Mouse (Mus musculus) adipocyte (in vitro differentiated cells): ENCODE data around the gene Cdkal1.

Experiments used
- DNase-seq: peaks from one replicate; pipeline ENCODE4 v3.0.0-alpha.2; 2016; ENCODE audit warnings: low spot score

The Cdkal1 gene

GRCm38 (mm10) chr13:29580009-29580408 is 275.5 kb downstream of the Cdkal1 start:
- DNase-seq, result no peak

DNA sequence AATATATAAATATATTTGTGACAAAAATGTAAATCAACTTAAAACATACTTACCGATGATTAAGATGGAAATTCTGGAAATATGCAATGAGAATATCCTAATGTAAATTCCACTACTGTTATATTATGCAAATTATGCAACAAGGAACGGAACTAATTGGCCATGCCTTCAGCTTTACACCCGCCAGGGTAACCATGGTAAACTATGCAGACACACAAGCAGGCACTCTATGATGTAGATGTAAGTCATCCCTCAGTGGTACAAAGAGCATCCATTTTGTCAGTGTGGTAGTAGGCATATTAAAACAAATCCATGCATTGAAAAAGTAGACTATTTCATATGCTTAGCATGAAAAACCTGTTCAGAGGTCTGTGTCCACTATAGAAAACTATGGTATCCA is 276.9 kb downstream of the Cdkal1 start:
- DNase-seq, result no peak

GRCm38 (mm10) chr13:29574784-29575183 is 280.7 kb downstream of the Cdkal1 start:
- DNase-seq, result no peak

DNA sequence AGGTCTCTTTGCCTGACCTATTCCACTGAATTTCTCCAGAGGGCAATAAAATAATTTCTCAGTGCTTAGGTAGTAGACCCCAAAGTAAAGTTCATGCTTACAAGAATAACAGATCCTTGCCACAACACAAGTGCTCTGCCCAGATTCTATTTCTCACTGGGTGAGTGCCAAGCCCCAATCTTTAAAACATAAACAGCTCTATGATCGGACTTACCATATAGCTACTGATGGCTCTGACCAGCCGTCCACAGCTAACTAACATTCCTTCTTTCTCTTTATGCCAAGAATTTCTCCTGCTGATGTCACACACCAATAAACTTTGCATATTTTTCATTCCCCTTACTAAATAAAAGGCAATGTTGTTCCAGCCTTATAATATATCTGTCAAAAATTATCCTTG is 283.0 kb downstream of the Cdkal1 start:
- DNase-seq, result no peak

GRCm38 (mm10) chr13:29565710-29566109 is 289.8 kb downstream of the Cdkal1 start:
- no peak for DNase-seq

GRCm38 (mm10) chr13:29559188-29559587 is 296.3 kb downstream of the Cdkal1 start:
- DNase-seq, result no peak

DNA sequence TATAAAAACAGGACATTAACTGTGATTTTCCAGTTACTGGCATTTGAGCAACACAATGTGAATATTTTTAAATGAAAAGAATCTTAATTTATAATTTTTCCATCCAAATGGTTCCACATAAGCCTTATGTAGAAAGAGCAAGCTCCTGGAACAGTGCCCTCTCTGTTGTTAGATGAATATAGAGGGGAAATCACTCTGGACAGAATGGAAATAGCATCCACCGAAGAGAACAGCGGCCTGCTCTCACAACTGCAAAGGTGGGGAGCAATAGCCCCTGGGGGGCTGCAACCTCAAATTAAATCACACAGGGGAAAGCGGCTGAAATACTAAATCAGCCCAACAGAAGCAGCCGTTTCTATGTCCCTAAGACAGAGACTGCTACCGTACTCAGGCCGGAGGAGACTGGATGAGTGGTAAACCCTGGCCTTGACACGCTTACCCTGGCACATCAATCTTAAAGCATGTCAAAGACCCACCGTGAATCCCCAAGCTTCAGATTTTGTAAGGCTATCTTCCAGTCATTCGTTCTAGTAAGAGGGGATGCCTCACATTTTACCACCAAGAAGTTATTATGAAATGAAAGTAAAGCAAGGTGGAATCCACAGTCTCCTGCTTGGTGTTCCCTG is 300.2 kb downstream of the Cdkal1 start:
- no peak for DNase-seq

- DNase-seq, result no peak
Measured at GRCm38 (mm10) chr13:29553792-29554191, 301.7 kb downstream of the Cdkal1 start.

- no peak for DNase-seq
Measured at GRCm38 (mm10) chr13:29552322-29552870, 303.1 kb downstream of the Cdkal1 start.

DNA sequence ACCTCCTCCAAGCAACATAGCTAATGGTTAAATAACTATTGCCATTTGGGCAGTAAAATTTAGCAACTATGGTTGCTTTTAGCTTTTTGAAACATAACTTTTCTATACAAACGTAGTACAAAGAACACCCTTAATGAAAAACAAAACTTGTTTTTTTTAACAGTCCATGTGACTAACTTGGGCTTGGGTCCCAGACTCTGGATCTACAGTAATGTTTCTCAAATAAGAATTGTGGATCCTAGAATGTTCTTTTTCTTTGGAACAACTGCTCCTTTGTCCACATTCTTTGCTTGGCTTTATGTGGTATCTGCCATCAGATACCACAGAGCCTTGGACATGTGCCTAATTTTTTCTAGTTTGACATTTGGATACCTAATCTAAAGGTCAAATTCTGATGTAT is 304.6 kb downstream of the Cdkal1 start:
- DNase-seq, result peak; percentile 73

DNA sequence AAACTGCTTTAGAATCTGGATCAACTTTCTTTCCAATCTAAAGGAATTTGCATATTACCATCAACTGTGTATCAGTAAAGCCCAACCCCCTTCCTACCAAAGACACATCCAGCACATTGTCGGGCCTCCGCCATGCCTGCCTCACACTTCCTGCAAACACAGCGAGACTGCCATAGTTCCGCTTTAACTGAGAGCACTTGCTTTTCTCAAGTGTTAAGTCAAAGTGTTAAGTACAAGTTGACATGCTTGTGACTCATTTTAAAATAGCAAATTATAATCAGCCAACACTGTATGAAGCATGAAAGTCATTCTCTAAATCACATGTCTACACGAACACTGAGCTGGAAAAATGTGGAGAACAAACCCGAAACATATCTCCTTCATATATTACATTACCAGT is 305.3 kb downstream of the Cdkal1 start:
- DNase-seq, result no peak

DNA sequence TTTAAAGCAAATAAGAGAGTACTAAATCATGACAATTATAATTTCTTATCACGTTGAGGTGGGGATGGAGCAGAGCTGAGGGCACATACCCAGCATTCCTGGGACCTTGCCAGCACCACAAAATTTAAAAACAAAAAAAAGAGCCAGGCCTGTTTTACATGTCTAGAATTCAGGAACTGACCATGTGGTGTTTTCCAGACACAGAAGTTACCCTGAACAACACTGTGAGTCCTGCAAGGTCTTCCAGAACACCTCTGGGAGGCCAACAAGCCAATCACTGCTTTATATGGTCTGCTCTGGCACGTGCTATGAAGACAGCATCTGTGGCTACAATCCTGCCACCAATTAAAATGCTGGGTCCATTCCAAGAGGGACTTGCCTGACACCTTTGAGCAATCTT is 305.7 kb downstream of the Cdkal1 start:
- DNase-seq, result no peak

DNA sequence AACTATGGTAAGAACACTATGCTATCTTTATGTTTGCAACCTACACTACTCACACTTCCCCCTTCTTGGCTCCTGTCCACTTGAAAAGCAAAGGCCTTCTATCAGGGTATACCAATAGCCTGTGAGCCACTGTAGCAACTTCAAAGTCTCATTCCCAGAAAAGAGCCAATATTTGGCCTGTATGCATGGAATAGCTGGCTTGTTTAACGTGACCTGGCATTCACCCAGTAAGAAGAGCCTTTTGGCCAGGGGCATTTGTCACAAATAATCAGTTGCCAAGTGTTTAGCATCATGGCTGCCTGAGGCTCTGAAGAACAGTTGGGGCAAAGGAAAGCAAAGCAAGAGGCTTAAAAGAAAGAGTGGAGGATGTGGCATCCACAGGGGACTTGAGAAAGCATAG is 317.6 kb downstream of the Cdkal1 start:
- peak; percentile 29 for DNase-seq

- no peak for DNase-seq
Measured at GRCm38 (mm10) chr13:29533586-29533985, 321.9 kb downstream of the Cdkal1 start.

- no peak for DNase-seq
Measured at GRCm38 (mm10) chr13:29528344-29528743, 327.1 kb downstream of the Cdkal1 start.

DNA sequence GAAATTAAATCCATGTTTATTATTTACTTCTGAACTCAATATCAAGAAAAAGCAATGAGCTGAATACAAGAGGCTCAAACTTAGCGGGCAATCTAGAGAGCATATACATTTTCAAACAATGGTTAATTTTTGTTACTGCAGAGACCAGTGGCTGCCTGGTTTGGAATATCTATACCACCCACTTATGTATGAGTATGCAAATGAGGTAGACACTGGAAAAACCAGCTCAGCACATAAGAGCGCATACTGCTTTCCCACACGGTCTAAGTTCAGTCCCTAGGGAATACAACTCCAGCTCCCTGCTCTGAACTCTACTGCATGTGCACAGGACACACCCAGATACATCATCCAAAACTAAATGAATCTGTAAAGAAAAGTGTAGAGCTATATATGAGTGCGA is 334.2 kb downstream of the Cdkal1 start:
- no peak for DNase-seq

DNA sequence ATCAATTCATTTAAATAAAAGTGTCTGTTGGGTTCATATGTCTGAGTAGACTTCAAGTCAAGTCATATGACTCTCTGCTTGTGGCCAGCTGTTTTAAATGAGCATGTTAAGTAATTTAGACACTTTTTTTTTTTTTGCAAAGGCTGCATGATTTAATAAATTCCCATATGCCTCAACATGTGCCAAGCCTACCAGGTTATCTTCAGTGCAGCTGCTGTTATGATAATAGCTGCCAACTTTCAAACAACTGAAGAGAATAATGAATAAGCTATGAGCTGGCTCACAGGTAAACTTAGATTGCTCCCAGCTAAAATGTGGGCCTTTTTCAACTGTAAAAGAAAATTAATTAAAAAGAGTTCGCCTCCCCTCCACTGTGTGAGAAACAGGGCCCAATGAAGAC is 341.4 kb downstream of the Cdkal1 start:
- no peak for DNase-seq

GRCm38 (mm10) chr13:29504861-29505568 is 350.5 kb downstream of the Cdkal1 start:
- DNase-seq, result peak; percentile 88

GRCm38 (mm10) chr13:29503147-29504044 is 352.1 kb downstream of the Cdkal1 start:
- DNase-seq, result peak; percentile 82

- DNase-seq, result no peak
Measured at GRCm38 (mm10) chr13:29502481-29503146, 352.9 kb downstream of the Cdkal1 start.

- no peak for DNase-seq
Measured at GRCm38 (mm10) chr13:29501173-29501572, 354.3 kb downstream of the Cdkal1 start.

DNA sequence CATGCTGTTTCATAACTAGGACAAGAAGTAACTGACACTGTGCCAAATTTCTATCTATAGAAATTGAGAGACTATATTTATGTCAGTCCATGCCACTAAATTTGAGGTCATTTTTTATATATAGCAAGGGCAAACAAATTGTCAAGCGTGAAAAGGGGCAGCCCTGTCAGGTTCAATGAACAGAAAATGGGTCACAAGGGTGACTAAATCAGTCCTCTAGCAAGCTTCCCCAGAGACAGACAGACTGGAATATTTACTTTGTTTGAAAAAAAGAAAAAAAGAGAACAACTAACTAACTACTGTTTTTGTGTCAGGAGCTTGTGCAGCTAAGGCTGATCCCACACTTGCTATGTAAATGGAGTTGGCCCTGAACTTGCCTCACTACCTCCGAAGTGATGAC is 355.7 kb downstream of the Cdkal1 start:
- DNase-seq, result no peak
